Mouse (Mus musculus) gastrocnemius, postnatal 25 days (tissue): ENCODE results near the gene Dact2. TPM values are rescaled to one million over a fixed set of nuclear protein-coding genes. Genes with fewer than 3 reads are reported as not detected.

Experiments used
- DNase-seq: peaks from one replicate; pipeline ENCODE4 v3.0.0; 2022
- total RNA-seq, 2 experiments: library from RNA; stranded (reverse); gene quantifications; 1 replicate in 1 of 2; 2 replicates in 1 of 2; pipeline ENCODE4 v1.2.3; 2021

The Dact2 gene
- total RNA-seq, 2 experiments from 2014 or later, result 2.9 to 3.3 TPM

GRCm38 (mm10) chr17:14174401-14174800, 29.7 kb downstream of the Dact2 start:
- no peak for DNase-seq

- no peak for DNase-seq
These were observed 30.6 kb downstream of the Dact2 start for GRCm38 (mm10) chr17:14173459-14173858.

GRCm38 (mm10) chr17:14172731-14173130, 31.4 kb downstream of the Dact2 start:
- DNase-seq, result no peak

GRCm38 (mm10) chr17:14172184-14172583, 31.9 kb downstream of the Dact2 start:
- DNase-seq, result no peak

- DNase-seq, result no peak
These were observed 33.1 kb downstream of the Dact2 start for GRCm38 (mm10) chr17:14170961-14171479.

GRCm38 (mm10) chr17:14169431-14169830, 34.7 kb downstream of the Dact2 start:
- no peak for DNase-seq

GRCm38 (mm10) chr17:14167594-14167993, 36.5 kb downstream of the Dact2 start:
- no peak for DNase-seq

- no peak for DNase-seq
These were observed 37.2 kb downstream of the Dact2 start for GRCm38 (mm10) chr17:14166746-14167432.

GRCm38 (mm10) chr17:14165934-14166610, 38.0 kb downstream of the Dact2 start:
- no peak for DNase-seq

- DNase-seq, result peak; percentile 36
These were observed 38.7 kb downstream of the Dact2 start for GRCm38 (mm10) chr17:14165332-14165876.

- DNase-seq, result no peak
These were observed 43.3 kb downstream of the Dact2 start for GRCm38 (mm10) chr17:14160846-14161245.

- DNase-seq, result no peak
These were observed 46.3 kb downstream of the Dact2 start for GRCm38 (mm10) chr17:14157779-14158195.

Other genes with a start within 250 kb of the Dact2 start
- not detected for gene Gm7356, start 200.6 kb downstream of the Dact2 start, total RNA-seq
- gene Gm7358, start 144.8 kb downstream of the Dact2 start, total RNA-seq, result not detected
- gene Smoc2, start 75.2 kb upstream of the Dact2 start, total RNA-seq, result 10 to 100 TPM; 62.2 to 65.8 TPM